Mouse (Mus musculus): ENCODE measurements around the gene Ppp1r12b.

- TF ChIP-seq CTCF (conservative IDR thresholded peaks at IDR 0.05; ENCODE audit: low read length) (no peak), POU5F1 (IDR thresholded peaks at IDR 0.05; ENCODE audit: borderline replicate concordance, low read length) (no peak)
Observed at GRCm38 (mm10) chr1:134790716-134791439, 164.9 kb downstream of the Ppp1r12b start.
